Mouse (Mus musculus) megakaryocyte, embryonic 14.5 days (primary cell): ENCODE results near the gene Clybl.

Experiments used
- FLI1 ChIP-seq: IDR thresholded peaks from 2 replicates; pipeline ENCODE4 v1.6.1; 2012; ENCODE audit warnings: low read length, inconsistent platforms, mixed read lengths
- GATA1 ChIP-seq: IDR thresholded peaks from 3 replicates; pipeline ENCODE4 v1.6.1; 2012; ENCODE audit warnings: mixed read lengths, low read length, inconsistent platforms, borderline replicate concordance

- TF ChIP-seq FLI1 (no peak), GATA1 (no peak)
Measured at GRCm38 (mm10) chr14:122258297-122258696, 76.8 kb downstream of the Clybl start.
